Mouse (Mus musculus) layer of hippocampus, postnatal 14 days (tissue): ENCODE results near the gene Slc25a20. TPM values are rescaled to one million over a fixed set of nuclear protein-coding genes. Genes with fewer than 3 reads are reported as not detected.
"Not testable (repeated sequence)": the region's sequence is repeated elsewhere in the genome, so short reads cannot be mapped to it uniquely, and the experiment has no call there.

Experiments
- DNase-seq, 2 experiments: peaks; one replicate each; pipeline ENCODE4 v3.0.0; 2021 to 2022; ENCODE audit warnings: low spot score in 2 of 2, mixed read lengths in 1 of 2
- long read RNA-seq, 2 experiments: library from polyadenylated mRNA; stranded (forward); transcript quantifications; one replicate each; pipeline ENCODE4 v2.0.0; 2021
- total RNA-seq, 2 experiments: library from RNA; stranded (reverse); gene quantifications; 2 replicates each; pipeline ENCODE4 v1.2.3; 2021

Gene Slc25a20
- total RNA-seq = 10 to 100 TPM; 19.6 to 26.3 TPM
- long read RNA-seq, experiment 1, transcript Slc25a20-201 (9 exons, 1,783 nt) = major isoform, 7 of 9 reads
- long read RNA-seq, experiment 1, partial matches to known transcripts = 0 of 9 reads
- long read RNA-seq, experiment 1, other reads (novel, unspliced or antisense) = 1 of 9 reads
- long read RNA-seq, experiment 2, transcript Slc25a20-201 (9 exons, 1,783 nt) = major isoform, 9 of 9 reads
- long read RNA-seq, experiment 2, partial matches to known transcripts = 0 of 9 reads
- long read RNA-seq, experiment 2, other reads (novel, unspliced or antisense) = 0 of 9 reads

DNA sequence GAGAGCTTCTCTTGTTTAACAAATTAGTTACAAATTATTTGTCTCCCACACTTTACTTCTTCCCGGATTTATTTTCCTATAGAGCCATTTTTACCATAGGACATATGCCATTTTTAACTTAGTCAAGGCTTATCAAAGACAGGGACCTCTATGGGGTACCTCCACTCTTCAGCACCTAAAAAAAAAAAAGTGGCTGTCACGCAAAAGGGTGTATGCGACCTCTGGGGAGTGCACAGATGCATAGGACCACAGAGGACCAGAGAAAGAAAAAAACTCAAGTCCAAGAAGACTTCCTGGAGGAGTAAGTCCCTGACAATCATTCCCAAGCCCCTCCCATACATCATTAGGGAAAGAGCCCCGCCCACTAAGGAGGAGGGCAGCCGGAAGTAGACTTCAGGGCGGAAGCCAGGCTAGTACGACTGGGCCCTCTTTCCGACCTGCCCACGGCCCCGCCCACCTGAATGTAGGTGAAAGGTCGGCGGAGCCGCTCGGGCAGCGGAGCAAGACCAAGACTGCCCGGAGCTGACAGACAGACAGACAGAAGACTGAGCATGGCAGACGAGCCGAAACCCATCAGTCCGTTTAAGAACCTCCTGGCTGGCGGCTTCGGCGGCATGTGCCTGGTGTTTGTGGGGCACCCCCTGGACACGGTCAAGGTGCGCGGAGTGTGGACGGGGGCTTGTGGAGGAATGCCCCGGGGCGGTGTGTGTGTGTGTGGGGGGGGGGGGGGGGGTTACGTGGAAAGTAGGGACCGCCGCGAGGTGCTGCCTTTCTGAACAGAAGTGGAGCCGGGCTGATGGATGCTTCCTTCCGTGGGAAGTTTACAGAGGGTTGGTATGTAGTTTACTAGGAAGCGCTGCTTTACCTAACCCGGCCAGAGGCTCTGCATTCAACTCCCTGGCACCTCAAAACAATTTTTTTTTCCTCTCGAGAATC lies at the start of gene Slc25a20:
Slc25a20 (plus strand) TSS at position 412 of the 936 bp plus-strand sequence.
- DNase-seq = peak; percentile 55 to 63

DNA sequence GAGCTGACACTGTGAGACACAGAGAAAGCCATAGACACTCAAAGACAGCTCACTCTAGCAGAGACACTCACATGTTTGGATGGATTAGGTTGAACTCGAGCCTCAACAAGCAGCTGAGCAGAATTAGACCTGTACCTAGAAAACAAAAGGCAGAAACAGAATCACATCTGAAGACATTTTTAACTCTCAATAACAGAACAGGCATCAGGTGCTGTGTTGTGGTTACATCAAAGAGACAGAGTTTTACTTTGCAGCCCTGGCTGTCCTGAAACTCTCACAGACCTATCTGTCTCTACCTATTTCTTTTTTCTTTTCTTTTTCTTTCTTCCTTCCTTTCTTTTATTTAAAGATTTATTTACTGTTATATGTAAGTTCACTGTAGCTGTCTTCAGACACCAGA lies 44.6 kb upstream of the Slc25a20 start:
- DNase-seq = no peak

DNA sequence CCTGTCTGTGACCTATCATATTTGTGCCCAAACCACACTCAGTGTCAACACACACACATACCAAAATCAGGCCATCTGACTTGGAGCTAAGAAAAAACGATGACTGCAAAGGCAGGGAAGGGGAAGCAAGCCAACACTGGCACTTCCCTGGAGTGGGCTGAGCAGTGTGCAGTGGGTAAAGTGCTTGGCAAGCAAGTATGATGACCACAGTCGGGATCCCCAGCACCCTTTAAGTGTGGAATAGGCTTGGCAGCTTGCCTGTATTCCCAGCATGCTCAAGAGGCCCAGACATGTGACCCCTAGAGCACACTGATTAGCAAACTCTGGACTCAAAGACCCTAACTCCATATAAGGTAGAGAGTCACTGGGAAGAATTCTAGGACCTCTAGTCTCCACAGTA lies 35.4 kb upstream of the Slc25a20 start:
- DNase-seq = no peak

DNA sequence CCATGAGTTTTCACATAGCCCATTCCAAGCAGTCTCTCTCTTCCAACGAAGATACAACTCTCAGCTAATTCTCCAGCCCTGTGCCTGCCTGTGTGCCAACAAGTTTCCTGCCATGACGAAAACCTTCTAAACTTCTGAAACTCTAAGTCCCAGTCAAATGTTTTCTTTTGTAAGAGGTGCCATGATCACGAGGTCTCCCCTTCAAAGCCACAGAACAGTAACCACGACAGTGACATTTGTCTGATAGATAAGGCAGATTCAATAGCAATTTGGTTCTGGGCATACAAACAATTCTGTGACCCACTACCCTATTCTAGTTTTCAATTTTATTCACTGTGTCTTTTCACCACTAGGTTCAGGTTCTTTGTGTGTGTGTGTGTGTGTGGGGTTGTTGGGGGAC lies 33.7 kb upstream of the Slc25a20 start:
- no peak for DNase-seq

DNA sequence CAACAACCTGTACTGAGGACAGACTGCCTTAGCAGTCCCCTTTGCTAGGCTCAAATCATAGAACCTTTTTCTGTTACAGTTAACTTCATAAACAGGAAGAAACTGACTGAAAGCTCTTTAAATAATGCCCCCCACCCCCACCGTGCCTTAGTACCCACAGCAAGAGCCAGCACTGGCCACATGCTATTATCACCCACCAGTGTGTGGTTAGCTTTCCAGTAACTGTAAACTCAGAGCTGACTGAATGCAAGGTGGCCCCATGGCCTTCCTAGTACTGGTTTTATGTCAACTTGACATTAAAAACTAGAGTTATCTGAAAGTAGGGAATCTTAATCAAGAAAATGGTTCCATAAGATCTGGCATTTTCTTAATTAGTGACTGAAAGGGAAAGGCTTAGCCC lies 31.2 kb upstream of the Slc25a20 start:
- DNase-seq = no peak

DNA sequence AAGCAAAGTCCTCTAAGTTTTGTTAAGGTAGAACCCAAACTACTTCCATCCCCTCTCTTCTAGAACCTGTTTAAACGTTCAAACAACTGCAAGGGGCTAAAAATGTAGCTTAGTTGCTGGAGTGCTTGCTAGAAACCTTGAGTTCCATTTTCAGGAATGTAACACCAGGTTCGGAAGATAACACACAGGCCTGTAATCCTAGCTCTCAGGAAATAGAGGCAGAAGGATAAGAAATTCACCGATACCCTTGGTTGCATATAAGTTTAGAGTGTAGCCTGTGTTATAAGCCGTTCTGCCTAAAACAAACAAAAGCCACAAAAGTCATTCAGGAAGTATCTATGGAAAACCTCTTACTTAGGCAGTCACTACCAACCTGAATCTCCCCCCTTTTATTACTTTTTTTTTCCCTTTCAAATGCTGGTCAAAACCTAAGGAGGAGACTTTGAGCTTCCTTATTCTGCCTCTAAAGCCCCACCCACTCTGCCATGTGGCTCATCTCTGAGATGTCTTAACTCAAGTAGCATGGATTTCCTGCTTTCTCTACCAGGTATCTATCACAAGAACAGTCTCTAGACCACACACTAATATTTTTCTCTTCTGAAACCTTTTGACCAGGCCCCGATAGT lies 30.1 kb upstream of the Slc25a20 start:
- DNase-seq = no peak

DNA sequence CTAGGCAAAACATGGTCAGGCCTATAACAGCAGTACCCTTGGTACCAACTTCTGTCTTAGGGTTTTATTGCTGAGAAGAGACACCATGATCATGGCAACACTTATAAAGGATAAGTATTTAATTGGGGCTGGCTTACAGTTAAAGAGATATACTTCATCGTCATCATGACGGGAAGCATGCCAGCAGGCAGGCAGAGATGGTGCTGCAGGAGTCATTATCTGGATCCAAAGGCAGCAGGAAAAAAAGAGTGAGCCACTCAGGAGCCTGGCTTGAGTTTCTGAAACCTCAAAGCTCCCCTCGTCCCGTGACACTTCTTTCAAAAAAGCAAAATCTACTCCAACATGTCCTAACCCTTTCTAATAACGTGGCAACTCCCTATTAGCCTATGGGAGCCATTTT lies 29.5 kb upstream of the Slc25a20 start:
- no peak for DNase-seq

DNA sequence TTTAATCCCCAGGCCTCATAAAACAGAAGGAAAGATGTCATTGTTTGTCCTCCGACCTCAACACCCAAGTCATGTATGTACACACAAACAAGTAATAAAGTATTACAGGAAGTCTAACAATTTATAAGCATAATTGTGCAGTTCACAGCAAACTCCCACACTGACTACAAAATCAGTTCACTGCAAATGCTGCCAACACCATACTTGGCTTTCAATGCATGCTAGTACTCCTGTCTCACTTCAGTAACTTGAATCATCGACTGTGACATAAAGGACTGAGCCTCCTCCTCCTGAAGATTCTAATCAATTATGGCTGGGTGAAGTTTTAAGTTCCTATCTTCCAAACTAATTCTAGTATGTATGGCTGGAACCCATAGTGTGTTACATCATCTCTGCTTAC lies 28.0 kb upstream of the Slc25a20 start:
- DNase-seq = peak in 1 of 2 experiments; percentile 50

DNA sequence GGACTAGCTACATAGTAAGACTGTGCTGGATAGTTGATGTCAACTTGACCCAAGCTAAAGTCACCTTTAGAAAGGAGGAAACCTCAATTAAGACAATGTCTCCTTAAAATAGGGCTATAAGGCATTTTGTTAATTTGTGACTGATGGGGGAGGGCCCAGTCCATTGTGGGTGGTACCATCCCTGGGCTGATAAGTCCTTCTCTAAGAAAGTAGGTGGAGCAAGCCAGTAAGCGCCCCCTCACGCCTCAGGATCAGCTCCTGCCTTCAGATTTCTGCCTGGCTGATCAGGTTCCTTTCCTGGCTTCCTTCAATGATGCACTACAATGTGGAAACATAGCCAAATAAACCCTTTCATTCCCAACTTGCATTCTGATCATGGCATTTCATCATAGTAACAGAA lies 26.5 kb upstream of the Slc25a20 start:
- no peak for DNase-seq

DNA sequence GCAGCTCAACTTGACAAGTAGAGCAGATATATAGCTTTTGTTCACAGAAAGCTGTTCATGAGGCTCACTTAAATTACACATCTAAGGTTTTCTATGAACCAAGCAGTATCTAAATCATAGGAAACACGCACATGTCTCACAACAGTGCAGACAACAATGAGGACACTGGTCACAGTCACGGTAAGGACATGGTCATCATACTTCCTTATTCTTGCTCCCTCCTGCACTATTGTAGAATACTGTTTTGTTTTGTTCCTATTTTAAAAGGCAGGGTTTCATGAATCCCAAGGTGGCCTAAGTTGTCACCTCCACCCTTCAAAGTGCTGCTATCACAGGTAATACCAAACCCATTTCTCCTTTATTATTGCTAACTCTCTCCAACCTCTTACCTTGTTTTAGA lies 22.1 kb upstream of the Slc25a20 start:
- no peak for DNase-seq

DNA sequence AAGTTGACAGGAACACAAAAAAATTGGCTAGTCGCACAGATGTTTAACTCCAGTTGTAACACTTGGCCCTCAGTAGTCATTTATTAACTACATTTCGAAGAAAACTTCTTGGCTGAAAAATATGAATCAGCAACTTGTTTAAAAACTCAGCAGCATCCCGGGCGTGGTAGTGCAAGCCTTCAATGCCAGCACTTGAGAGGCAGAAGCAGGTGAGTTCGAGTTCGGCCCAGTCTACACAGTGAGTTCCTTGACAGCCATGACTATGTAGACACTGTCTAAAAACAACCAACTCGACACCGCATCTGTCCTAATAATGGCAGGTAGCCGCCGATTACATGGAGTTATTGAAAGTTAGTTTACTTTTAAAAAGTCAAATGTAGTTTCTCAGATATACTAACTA lies 13.7 kb upstream of the Slc25a20 start:
- DNase-seq = no peak

DNA sequence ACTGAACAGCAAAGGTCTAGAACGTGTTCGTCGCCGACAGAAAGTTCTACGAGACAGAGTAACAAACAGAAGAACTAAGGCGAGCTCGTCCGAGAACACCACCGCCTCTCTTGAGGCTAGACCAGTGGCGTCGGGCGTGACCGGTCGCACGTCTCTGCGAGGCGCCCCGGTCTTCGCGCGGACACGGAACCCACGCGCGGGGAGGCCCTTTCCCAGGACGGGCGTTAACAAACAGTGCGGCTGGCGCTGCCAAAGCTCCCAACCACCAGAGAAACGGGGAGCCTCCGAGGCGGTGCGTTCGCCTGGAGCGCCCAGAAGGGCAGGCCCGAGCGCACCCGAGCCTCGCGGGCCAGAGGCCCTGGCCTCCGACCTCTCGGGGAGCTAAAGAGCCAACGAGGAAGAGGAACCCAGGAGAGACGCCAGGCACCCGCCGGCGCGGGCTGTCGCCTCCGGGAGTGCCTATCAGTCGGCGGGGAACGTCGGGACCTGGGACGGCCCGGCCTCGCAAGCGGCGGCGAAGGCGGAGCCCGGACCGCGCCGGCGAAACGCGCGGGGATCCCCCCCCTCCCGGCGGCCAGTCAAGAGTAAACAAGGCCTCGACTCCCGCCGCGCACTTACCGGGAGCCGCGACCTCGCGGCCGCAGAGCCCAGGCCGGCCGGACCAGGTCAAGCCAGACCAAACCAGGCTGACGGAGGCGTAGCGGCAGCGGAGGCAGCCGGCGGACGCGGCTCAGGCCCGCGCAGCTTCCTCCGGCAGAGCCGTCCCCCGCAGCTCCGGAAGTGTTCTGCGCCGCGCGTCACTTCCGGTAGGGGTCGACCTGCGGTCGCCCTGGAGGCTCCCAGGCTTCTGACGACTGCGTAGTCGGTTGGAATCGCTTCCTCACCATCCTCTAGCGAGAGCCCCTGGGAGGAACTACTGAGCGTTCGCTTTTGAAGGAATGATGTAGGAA lies 13.0 kb upstream of the Slc25a20 start, which contains the start of gene Arih2:
Arih2 (minus strand) TSS at position 776 of the 950 bp plus-strand sequence.
- DNase-seq = peak; percentile 91 to 92

DNA sequence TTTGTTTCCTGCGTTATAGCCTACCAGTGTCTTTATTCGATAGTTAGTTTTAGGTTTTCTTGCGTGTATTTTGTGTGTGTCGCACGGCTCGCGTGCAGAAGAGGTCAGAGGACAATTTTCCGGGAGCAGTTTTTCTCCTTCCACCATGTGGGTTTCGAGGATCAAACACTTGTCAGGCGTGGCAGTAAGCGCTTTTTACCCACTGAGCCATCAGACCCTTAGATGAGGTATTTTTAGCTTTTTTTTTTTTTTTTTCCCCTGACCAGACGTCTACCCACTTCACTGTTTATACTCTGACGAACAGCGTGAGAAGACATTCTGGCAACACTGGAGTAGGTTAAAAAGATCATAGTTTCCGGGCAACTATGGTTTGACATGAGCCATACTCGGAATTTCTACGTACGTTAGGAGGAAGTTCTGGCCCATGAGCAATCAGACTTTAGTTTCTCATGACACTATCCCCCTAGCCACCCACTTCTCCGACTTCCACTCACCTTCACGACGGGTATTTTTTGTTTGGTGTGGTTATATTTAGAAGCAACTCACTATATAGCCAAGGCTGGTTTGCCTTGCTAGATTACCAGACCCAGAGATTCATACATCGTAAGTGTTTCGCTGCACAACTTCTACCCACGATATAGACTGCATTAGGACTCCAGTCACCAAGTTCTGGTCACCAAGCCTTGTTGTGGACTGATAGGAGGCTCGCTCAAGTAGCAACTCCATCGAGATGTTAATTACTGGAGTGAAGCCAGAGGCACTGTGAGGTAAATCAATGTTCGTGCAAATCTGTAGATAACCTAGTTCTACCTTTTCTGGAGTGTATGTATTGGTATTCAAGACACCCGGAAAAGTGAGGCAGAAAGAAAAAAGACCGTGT lies 12.1 kb upstream of the Slc25a20 start:
- DNase-seq = no peak

DNA sequence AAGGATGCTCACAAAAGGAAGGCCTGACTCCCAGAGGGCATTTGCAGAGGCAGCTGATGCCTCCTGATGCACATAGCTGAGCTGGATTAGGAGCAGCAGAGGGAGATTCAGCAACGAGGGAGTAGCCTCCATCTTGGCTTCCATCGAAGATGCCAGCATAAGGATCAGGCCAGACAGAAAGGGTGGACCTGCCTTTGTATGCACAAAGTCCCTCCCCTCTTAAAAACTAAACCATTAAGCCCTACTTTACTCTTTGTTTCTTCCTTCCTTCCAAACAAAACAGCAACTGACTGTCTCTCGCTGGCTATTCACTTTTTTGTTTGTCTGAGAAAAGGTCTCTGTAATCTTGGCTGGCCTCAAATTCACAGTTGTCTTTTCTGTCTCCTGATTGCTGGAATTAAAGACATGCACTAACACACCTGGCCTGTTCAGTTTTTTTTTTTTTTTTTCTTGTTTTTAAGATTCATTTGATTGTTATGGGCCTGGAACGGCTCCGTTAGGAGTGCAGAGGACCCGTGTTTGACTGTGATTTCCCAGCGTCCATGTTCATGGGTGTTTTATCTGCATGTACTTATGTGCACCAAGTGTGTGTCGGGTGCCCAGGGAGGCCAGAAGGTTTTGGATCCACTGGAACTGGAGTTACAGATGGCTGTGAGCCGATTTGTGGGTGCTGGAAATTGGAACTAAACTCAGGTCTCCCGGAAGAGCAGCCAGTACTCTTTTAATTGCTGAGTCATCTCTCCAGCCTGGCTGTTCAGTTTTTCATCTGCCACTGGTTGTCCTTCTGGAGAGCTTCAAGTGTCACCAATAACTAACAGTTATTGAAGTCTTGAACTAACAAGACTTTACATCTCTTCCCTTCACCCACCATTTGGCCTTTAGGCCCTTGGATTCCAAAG lies 7.1 kb upstream of the Slc25a20 start:
- DNase-seq = no peak

DNA sequence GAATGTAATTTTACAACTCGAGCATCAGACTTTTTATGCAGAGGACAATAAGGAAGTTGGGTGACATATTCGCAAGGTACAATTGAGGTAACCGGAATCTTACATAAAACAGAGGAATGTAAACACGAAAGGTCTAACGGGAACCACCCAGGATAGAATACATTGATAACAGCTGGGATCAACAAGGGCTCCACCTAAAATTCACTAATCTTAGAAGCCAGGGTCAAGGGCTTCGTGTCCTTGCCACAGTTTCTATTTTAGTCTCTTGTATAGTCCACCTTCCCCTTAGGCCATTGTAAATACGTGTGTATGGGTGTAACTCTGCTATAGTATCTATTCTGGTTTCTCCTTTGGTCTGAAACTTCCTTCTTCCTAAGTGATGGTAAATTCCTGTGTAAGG lies 6.0 kb upstream of the Slc25a20 start:
- not testable (repeated sequence) for DNase-seq

DNA sequence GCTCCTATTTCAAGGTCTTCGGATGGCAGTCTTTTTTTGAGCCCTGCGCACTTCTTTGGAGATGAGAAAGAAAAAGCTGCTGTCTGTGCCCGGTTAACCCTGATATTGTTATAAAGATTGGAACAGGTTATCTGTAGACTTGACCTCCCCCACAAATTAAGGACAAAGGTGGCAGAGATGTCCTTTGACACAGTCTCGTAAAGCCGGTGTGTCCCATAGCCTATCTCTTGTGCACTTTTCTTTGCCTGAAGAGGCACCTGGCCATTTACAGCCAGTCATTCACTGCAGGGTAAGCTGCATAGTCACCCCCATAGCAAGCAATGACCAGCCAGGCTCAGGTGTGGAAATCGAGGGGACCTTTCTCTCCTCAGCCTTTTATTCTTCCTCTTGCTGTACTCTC lies 772 bp downstream of the Slc25a20 start:
- DNase-seq = no peak

DNA sequence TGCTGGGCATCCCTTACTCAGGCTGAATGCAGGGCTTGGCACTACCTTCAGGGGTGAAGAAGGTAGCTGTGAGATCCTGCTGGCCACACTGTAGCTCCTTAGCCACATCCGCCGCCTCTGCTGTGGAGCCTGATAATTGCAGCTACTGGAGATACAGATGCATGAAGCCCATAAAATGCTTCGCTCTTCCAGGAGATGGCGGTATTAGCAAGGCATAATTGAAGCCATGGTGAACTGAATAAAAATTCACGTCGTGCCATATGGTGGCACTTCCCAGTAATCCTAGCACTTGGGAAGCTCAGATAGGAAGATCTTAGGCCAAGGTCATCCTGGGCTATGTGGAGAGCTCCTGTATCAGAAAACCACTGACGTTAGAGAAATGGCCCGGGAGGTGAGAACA lies 8.0 kb downstream of the Slc25a20 start:
- no peak for DNase-seq

DNA sequence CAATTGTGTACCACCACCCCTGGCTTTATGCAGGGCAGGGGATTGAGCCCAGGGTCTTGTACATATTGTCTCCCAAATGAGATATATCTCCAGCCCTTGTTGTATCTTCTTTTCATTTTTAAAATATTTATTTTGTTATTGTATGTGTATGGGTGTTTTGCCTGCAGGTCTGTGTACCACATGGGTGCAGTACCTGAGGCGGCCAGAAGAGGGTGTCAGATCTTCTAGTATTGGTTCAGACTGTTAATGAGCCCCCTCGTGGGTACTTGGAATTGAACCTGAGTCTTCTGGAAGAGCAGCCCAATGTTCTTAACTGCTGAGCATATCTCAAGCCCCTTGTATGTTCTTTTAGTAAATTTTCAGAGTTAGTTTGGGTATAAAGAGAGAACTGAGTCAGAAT lies 11.3 kb downstream of the Slc25a20 start:
- DNase-seq = no peak

DNA sequence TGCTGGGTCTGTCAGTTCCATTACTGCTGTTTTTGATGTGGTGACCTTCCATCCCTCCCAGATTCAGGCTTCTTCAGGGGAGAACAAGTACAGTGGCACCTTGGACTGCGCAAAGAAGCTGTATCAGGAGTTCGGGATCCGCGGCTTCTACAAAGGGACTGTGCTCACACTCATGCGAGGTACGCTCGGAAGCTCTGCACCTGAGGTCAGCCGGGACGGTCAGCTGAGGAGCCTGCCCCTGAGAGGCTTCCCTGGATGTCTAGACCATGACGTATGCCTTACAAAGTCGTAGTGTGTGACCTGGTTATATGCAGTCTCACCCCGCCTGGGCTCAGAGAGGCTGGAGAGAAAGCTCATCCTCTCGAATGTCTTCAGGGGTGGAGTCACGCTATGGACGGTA lies 18.1 kb downstream of the Slc25a20 start:
- no peak for DNase-seq
